Mouse (Mus musculus) embryo, embryonic 10 days (tissue): ENCODE measurements around the gene Gcnt3.

Experiments
- DNase-seq: peaks from one replicate; pipeline ENCODE4 v3.0.0-alpha.2; 2015; ENCODE audit warnings: low spot score

The Gcnt3 gene

GRCm38 (mm10) chr9:70037988-70038387 lies at the start of gene Gcnt3:
Gene Gcnt3 (minus strand): TSS chr9:70038088.
- DNase-seq: no peak

GRCm38 (mm10) chr9:70087379-70087778 lies 49.5 kb upstream of the Gcnt3 start:
- no peak for DNase-seq

GRCm38 (mm10) chr9:70086091-70086490 lies 48.2 kb upstream of the Gcnt3 start:
- peak; percentile 54 for DNase-seq

- peak; percentile 54 for DNase-seq
Observed at GRCm38 (mm10) chr9:70084107-70084506, 46.2 kb upstream of the Gcnt3 start.

DNA sequence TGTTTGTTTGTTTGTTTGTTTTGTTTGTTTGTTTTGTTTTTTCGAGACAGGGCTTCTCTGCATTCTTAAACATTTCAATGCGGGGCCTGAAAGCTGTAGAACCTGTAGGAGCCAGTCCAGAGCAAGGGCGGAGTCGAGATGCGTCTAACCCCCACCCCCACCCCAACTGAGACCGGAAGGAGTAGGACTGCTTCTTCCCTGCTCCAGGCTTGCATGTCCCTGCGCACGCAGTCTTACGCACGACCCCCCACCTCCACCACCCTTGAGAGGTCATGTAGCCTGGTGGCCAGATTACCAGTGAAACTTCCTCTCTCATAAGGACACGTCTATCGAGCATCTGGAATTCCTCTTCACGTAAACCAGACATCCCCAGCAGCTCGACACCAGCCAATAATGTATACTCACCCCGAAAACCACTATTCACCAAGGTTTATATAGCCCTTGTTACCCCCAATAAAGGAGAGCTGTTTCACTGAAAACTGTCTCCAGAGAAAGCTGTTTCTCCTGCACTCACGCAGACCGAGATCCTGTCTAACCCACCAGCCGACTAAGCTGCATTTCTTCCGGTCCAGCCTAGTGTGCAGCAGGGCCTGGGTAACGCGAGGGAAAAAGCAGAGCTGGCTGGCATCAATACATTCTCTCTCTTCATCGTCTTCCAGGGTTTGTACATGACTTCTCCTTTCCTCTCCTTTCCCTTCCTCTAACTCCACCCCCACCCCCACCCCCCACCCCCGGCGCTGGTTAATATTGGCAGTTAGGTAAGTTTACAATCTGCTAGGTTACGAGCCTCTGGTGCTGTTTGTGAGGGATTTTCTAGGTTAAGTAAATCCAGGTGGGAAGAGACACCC lies 44.7 kb upstream of the Gcnt3 start:
- no peak for DNase-seq

DNA sequence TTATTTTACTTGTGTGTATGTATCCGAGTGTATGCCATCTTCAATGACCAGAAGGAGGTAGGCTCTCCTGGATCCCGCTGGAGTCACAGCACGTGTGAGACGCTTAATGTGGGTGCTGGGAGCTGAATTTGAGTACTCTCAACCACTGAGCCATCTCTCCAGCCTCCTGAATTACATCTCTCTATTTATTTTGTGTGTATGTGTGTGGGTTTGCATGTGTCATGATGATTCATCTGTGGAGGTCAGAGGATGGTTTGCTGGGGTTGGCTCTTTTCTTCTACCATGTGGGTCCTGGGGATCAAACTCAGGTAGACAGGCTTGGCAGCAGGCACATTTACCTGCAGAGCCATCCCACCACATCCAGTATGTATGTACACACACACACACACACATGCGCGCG lies 43.9 kb upstream of the Gcnt3 start:
- no peak for DNase-seq

DNA sequence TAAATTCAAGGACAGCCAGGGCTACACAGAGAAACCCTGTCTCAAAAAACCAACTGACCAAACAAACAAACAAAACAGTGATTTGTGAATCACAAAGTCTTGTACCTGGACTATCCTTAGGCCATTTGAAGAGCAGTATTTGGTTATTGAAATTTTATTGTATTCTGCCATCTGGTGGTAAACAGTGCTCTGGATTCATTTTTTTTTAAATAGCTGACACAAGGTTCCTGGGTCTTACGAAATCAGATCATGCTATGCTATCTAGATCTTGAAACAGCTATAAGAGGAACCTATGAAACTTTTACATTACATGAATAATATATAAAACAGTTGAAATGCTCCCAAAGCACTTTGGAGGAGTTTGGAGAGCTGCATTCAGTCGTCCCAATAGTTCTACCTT lies 43.1 kb upstream of the Gcnt3 start:
- no peak for DNase-seq

DNA sequence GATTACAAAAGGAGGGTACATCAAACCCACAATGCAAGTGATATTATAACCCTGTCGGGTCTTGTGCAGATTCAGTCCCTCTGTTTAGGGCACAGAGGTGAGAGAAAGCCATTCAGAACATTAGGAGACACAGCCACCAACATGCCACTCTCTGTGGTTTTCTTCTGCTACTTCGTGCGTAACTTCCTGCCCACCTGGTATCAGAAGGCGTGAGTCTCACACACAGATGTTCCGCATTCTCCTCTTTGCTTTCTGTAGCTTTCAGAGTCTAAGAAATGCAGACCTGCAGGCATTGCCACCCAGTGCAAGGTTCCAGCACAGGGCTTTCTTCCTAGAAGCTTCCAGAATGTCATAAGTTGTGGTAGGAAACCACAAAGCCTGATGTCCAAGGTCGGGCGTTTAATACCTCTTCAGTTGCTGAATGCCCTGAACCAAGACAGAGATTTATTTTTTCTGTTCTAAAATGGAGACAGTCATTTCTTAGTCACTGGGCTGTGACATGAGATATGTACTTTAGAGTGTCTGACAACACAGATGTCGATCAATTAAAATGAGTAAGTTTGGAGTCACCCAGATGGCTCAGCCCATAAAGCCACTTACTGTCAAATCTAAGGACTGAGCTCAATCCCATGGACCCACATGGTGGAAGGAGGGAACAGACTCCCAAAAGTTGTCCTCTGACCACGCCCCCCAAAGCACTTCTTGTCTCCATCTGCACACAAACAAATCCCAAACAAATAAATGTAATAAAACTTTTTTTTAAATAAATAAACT lies 42.3 kb upstream of the Gcnt3 start:
- no peak for DNase-seq

DNA sequence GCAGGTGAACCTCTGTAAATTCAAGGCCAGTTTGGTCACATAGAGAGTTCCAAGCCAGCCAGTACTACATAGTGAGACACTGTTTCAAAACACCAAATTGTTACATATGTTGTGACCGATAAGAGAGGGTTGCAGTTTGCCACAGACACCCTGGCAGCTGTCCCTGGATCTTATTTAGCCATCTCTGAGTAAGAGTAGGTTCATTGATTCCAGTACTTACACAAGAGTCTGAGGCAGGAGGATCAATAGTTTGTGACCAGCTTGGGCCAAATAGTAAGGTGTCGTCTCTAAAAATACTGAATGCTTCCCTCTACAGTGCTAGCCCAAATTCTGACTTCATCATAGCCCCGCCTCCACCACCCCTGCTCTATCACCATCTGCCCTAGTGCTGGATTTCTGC lies 40.1 kb upstream of the Gcnt3 start:
- DNase-seq: no peak

- DNase-seq: no peak
Observed at GRCm38 (mm10) chr9:70077170-70077569, 39.3 kb upstream of the Gcnt3 start.

GRCm38 (mm10) chr9:70072387-70072786 lies 34.5 kb upstream of the Gcnt3 start:
- no peak for DNase-seq

GRCm38 (mm10) chr9:70069961-70070435 lies 32.1 kb upstream of the Gcnt3 start:
- DNase-seq: no peak

- DNase-seq: no peak
Observed at GRCm38 (mm10) chr9:70067497-70067896, 29.6 kb upstream of the Gcnt3 start.

- DNase-seq: no peak
Observed at GRCm38 (mm10) chr9:70062012-70062411, 24.1 kb upstream of the Gcnt3 start.

- no peak for DNase-seq
Observed at GRCm38 (mm10) chr9:70053411-70053810, 15.5 kb upstream of the Gcnt3 start.

DNA sequence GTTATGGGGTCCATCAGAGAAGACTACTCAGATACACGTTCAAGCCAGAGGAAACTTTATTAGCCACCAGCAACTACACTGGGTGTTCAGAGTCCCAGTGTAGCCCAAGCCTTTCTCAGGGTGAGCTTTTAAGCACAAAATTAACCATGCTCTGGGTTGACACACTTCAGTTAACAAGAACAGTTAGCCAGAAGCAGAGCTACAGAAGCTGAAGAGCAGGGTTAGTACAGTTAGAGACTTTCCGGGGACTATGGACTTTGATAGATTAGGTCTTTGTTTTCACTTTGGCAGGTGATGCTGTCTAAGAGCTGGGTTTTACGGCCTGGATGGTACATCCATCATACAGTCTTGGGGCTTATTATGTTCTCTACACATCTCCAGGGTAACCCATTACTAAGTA lies 14.8 kb upstream of the Gcnt3 start:
- DNase-seq: no peak

- DNase-seq: no peak
Observed at GRCm38 (mm10) chr9:70049839-70050238, 12.0 kb upstream of the Gcnt3 start.

- no peak for DNase-seq
Observed at GRCm38 (mm10) chr9:70049416-70049783, 11.5 kb upstream of the Gcnt3 start.

DNA sequence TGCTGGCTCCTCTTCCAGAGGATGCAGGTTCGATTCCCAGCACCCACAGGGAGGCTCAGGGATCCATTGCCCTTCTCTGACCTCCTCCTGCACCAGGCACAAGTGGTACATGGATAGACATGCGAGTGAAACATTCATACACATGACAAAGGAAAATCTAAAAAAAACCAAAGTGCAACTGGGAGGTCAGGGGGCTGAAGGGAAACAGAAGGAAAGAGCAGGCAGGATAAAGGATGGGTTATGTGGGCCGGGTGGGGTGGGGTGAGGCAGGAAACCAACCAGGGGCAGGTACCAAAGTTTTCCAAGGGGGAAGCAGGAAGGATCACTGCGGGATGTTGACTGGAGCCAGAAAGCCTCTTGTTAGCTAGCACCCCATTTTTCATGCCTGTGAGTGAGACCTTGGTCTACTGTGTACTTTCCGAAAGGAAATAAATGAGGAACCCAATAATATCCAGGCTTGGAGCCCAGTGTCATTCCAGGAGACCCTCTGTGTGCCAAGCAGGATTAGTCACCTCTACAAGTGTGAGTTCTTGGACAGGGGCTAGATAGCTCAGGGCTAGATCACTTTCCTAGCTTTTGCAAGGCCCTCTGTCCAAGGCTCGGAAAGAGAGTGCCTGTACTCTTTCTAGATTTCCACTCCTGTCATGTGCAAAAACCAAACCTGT lies 11.0 kb upstream of the Gcnt3 start:
- DNase-seq: no peak

DNA sequence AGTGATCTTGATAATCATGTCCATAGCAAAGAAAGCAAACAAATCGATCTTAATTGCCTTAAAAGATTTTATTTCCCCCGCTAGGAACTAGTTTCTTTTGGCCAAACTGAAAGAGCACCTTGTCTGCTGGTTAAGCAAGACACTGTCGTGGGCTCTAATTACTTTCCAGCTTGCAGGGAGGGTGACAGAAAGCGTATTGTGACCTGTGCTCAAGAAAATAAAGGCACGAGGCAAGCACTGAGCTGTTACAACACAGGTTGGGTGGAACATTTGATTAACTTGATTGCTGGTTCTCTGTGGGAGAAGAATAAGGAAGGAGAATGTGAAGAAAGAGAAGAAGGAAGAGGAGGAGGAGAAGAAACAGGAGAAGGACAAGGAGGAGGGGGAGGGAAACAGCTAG lies 10.4 kb upstream of the Gcnt3 start:
- no peak for DNase-seq

DNA sequence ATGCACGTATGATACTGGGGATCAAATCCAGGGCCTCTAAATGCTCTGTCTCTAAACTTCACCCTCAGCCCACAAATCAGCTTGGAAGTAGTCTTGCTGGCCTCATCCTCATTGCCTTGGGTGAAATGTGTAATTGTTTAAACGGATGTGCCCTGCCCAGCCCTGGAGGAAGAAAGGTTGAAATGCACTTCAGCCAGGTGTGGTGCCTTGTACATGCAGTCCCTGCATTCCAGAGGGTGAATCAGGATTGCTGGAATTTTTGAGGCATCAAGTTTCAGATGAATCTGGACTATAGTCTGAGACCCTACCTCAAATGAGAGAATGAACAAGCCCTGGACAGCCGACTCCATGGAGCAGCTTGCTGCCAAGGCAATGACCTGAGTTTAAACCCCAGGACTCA lies 10.0 kb upstream of the Gcnt3 start:
- DNase-seq: peak; percentile 41

DNA sequence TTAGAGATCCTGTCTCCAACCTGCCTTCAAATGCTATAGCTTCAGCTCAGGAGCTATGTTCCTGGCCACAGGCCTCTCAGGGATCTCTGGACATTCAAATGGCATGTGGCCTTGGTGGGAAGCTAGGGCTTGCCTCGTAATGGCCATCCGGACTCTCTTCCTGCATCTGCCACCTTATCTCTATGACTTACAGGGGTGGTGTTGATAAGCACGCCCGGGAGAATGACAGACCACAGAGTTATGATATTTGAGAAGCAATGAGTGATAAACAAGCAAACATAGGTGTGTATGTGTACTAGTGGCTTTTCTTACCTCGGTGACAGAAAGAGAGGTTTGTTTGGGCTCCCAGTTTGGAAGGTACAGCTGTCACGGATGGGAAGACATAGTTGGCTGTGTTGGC lies 8.4 kb upstream of the Gcnt3 start:
- no peak for DNase-seq

DNA sequence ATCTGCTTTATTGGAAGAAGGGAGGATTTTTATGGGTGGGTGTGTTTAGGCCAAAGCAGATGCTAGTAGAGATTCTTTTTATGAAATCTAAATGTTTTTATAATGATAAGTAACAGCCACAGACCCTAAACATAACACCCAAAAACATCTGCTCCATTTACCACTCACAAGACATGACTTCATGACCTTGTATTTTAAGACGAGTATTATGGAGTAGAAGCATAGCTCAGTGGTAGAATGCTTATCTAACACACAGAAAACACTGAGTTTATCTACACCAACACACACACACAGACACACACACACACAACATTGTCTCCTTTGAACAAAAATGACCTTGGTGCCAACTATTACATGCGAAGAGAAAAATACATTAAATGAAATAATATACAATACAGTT lies 7.0 kb upstream of the Gcnt3 start:
- no peak for DNase-seq
